Mouse (Mus musculus) liver, adult 2 months (tissue): ENCODE results near the gene Pcsk6. TPM values are rescaled to one million over a fixed set of nuclear protein-coding genes. Genes with fewer than 3 reads are reported as not detected.

Source experiments
- DNase-seq: peaks from one replicate; pipeline ENCODE4 v3.0.0-alpha.2; 2011; ENCODE audit warnings: low read depth, low spot score; ENCODE audit errors: extremely low read depth
- H3K27ac ChIP-seq: fragments of 200-500 bp; replicated peaks from 2 replicates; pipeline ENCODE4 v1.5.1; 2012; ENCODE audit warnings: low read depth, mild to moderate bottlenecking, control low read depth, inconsistent platforms, low read length; ENCODE audit not compliant: insufficient read depth
- H3K27me3 ChIP-seq: fragments of 200-500 bp; 2 replicates; pipeline ENCODE4 v1.6.1; 2012; ENCODE audit warnings: mild to moderate bottlenecking, moderate library complexity, low read length, inconsistent platforms; ENCODE audit not compliant: control insufficient read depth, insufficient read depth
- H3K36me3 ChIP-seq: fragments of 200-500 bp; 2 replicates; pipeline ENCODE4 v1.6.1; 2012; ENCODE audit warnings: low read length, inconsistent platforms; ENCODE audit not compliant: control insufficient read depth, insufficient read depth
- H3K4me1 ChIP-seq: fragments of 200-500 bp; 2 replicates; pipeline ENCODE4 v1.6.1; 2011; ENCODE audit warnings: low read length; ENCODE audit not compliant: control insufficient read depth, insufficient read depth
- H3K4me3 ChIP-seq: fragments of 200-500 bp; 2 replicates; pipeline ENCODE4 v1.5.1; 2011; ENCODE audit warnings: low read depth, mild to moderate bottlenecking, control low read depth, low read length, moderate library complexity; ENCODE audit not compliant: insufficient read depth
- H3K79me2 ChIP-seq: fragments of 200-500 bp; 2 replicates; pipeline ENCODE4 v1.6.1; 2012; ENCODE audit warnings: inconsistent platforms, mild to moderate bottlenecking, low read length, moderate library complexity; ENCODE audit not compliant: control insufficient read depth, insufficient read depth
- H3K9ac ChIP-seq: fragments of 200-500 bp; 2 replicates; pipeline ENCODE4 v1.6.1; 2012; ENCODE audit warnings: low read depth, mild to moderate bottlenecking, control low read depth, inconsistent platforms, low read length
- CTCF ChIP-seq: fragments of 200-500 bp; IDR thresholded peaks from 2 replicates; pipeline ENCODE4 v1.5.1; 2011; ENCODE audit warnings: low read depth, low read length, control low read depth
- POLR2A ChIP-seq: fragments of 200-500 bp; IDR thresholded peaks from 2 replicates; pipeline ENCODE4 v1.6.1; 2011; ENCODE audit warnings: low read length, control low read depth; ENCODE audit not compliant: insufficient read depth; ENCODE audit errors: extremely low read depth
- WGBS: fragments of 180-500 bp; shearing (Covaris S2); methylation state at CpG from one replicate; pipeline ENCODE4 v1.1.7; 2018; 5-methylcytosine and 5-hydroxymethylcytosine counted together
- polyA plus RNA-seq: library from polyadenylated mRNA; depleted of rRNA; stranded (reverse); fragments of >200 nt; gene quantifications from 2 replicates; pipeline ENCODE4 v1.2.3, GENCODE M21; 2012
- total RNA-seq: library from RNA; depleted of rRNA; stranded (reverse); fragments of >200 nt; gene quantifications from 2 replicates; pipeline ENCODE4 v1.2.3, GENCODE M21; 2014

Gene Pcsk6
- total and polyA plus RNA-seq, 2 experiments: 43.2 to 50.2 TPM

DNA sequence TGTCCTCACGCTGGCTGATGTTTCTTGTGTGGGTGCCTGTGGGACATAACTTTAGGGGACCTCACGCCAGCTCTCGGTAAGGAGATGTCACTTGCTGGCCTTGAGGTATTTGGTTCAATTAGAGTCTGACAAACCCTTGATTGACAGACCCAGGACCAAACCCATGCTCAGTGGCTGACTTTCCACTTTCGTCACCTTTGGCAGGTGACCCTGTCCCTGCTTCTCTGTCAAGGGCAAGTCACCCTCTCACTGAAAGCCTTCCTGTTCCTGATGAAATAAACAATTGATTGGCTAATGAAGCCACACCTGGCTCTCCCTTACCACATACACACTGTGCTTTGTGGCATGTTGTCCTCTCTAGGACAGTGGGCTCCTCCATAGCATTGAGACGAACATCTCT lies 8.3 kb downstream of the Pcsk6 start:
- 63% methylated on average over 5 of the region's 5 CpGs for WGBS
- Histone ChIP-seq H3K36me3 (no peaks in the 10 kb centered on the region), H3K27ac (0 out of 2 replicates have a peak overlapping the region, but pooled peaks have one; percentile 10), H3K4me1 (peaks cover 14% of the 10 kb centered on the region), H3K27me3 (no peaks in the 10 kb centered on the region), H3K79me2 (peaks cover 30% of the 10 kb centered on the region), H3K9ac (no peak overlapping the region), H3K4me3 (no peak overlapping the region)
- DNase-seq: peak; percentile 81
- TF ChIP-seq POLR2A (no peak), CTCF (no peak)

DNA sequence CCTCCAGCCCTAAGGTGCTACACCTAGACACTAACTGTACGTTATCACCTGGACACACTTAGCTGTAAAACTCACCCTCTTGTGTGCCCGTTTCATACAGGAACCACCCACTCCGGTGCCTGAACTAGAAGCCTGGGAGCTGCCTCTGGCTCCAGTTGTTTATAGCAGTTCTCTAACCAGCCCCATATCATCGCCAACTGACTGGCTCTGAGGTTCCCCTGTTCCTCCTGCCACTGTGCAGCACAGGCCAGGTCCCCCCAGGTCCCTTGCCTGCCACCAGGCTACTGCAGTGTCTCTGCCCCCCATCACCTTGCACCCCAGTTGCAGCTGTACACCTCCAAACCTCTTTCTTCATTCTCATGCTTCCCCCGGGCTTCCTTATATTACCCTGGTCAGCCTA lies 8.7 kb downstream of the Pcsk6 start:
- H3K9ac ChIP-seq: no peak overlapping the region
- no peak overlapping the region for H3K27ac ChIP-seq
- WGBS: 92% methylated on average over 5 of the region's 5 CpGs
- no peaks in the 10 kb centered on the region for H3K36me3 ChIP-seq
- DNase-seq: no peak
- H3K27me3 ChIP-seq: no peaks in the 10 kb centered on the region
- TF ChIP-seq POLR2A: no peak
- TF ChIP-seq CTCF: no peak
- no peak overlapping the region for H3K4me3 ChIP-seq
- H3K4me1 ChIP-seq: peaks cover 14% of the 10 kb centered on the region
- peaks cover 30% of the 10 kb centered on the region for H3K79me2 ChIP-seq

DNA sequence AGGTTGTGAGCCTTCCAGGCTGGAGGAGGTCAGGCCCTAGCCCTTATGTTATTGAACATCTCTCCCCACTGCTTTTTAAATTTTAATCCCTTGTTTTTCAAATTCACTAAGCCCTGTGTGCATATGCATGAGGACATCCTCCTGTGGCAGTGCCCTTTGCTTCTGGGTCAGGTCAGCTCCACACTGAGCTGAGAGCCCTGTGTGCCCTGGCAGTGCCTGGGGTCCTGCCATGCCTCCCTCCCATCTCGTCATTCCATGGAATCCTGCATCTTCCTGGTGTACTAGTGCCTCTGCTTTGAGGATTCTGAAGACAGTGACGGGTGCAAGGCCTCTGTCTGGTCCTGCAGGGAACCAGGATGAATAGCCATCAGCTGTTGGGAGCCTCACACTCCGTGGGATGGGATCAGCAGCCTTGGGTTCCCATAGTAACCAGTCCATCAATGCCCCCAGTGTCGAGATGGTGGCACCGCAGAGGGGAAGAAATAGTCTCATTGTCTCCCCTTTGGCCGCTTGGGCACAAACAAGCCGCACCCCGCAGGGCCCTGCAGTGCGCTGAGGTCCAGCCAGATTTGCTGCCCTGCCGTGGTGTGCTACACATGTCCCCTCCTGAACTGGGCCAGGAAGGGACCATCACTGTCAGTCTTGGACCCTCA lies 9.5 kb downstream of the Pcsk6 start:
- DNase-seq: no peak
- H3K27ac ChIP-seq: no peak overlapping the region
- no peaks in the 10 kb centered on the region for H3K36me3 ChIP-seq

DNA sequence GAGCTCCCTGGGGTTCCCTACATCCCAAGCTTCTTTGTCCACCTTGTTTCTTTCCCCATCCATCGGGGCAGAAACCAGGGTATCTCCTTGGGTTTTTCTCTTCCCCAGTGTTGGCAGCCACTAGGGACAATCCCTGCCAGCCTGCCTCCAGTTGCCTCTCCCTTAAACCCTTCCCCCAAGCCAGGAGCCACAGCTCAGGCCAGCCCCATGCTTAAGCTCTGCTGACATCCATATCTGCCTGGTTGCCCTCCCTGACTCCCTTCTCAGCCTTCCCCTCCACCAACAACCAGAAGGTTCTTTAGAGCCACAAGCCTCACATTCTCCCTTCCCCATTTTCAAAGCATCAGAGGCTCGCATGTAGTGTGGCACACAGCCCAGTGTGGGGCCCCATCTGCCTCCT lies 10.3 kb downstream of the Pcsk6 start:
- Histone ChIP-seq H3K27ac (no peak overlapping the region), H3K4me1 (peaks cover 14% of the 10 kb centered on the region), H3K36me3 (no peaks in the 10 kb centered on the region), H3K9ac (no peak overlapping the region), H3K79me2 (peaks cover 34% of the 10 kb centered on the region), H3K27me3 (no peaks in the 10 kb centered on the region), H3K4me3 (no peak overlapping the region)
- DNase-seq: no peak
- TF ChIP-seq POLR2A: no peak
- no peak for TF ChIP-seq CTCF
- 81% methylated on average over 2 of the region's 2 CpGs for WGBS

More for the DNA sequence above, 9.5 kb downstream of the Pcsk6 start:
- TF ChIP-seq CTCF (no peak), POLR2A (no peak)
- Histone ChIP-seq H3K4me3 (no peak overlapping the region), H3K4me1 (peaks cover 14% of the 10 kb centered on the region), H3K79me2 (peaks cover 28% of the 10 kb centered on the region), H3K27me3 (no peaks in the 10 kb centered on the region), H3K9ac (no peak overlapping the region)
- WGBS: 83% methylated on average over 10 of the region's 10 CpGs

DNA sequence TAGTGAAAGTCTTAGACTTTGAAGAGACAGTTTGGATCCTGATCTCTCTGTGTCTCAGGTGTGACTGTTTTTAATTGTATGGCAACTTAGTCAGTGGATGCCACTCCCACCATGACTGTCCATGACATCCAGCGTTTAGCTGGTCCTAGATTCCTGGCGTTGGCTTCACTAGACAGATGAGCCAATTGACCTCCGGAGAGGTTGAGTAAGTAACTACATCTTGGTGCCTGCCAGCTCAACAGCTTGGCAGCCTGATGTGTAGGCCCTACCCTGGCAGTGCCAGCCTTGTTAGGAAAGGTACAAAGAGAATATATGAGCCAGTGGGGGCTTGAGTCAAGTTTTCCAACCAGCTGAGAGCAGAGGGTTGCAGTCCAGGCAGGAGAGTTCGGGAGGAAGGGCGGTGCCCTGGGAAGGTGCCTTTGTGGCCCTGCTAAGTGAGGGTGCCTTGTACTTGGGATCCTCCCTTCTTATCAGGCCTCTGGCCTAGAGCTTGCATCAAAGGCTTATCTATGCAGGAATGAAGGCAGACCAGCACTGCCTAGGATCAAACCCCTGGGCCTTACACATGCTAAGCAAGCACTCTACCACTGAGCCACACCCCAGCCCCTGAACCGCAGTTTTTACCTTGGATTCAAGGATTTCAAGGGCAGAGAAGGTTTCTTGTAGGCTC lies 11.8 kb downstream of the Pcsk6 start:
- no peak for TF ChIP-seq POLR2A
- TF ChIP-seq CTCF: no peak
- Histone ChIP-seq H3K4me1 (peaks cover 11% of the 10 kb centered on the region), H3K36me3 (no peaks in the 10 kb centered on the region), H3K27ac (peak overlapping the region; percentile 14), H3K4me3 (no peak overlapping the region), H3K9ac (no peak overlapping the region), H3K27me3 (no peaks in the 10 kb centered on the region), H3K79me2 (peaks cover 42% of the 10 kb centered on the region)
- 45% methylated on average over 6 of the region's 6 CpGs for WGBS
- peak; percentile 90 for DNase-seq

DNA sequence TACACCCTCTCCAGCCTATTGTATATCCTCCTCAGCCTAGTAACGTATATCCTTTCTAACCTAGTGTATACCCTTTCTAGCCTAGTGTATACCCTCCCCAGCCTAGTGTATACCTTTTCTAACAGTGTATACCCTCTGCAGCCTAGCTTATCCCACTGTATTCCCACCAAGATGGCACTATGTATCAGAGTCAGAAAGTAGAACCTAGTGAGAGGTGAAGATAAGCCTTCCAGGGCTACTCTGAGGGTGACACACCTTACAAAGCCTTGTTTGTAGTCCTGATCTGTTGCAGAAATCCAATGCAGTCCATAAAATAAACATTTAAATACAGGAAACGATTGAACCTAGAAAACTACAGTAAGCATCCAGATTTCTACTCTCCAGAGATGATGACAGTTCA lies 12.4 kb downstream of the Pcsk6 start:
- no peak for DNase-seq
- H3K27ac ChIP-seq: no peak overlapping the region
- no peaks in the 10 kb centered on the region for H3K27me3 ChIP-seq
- H3K4me1 ChIP-seq: peaks cover 11% of the 10 kb centered on the region
- 55% methylated on average over 2 of the region's 2 CpGs for WGBS
- no peaks in the 10 kb centered on the region for H3K36me3 ChIP-seq
- peaks cover 42% of the 10 kb centered on the region for H3K79me2 ChIP-seq
- no peak overlapping the region for H3K4me3 ChIP-seq
- H3K9ac ChIP-seq: no peak overlapping the region
- TF ChIP-seq POLR2A (no peak), CTCF (no peak)
